Mouse (Mus musculus): Measurements from ENCODE around the gene Rcan2.

GRCm38 (mm10) chr17:43856081-43856480, 54.9 kb downstream of the Rcan2 start:
- TF ChIP-seq CTCF (IDR thresholded peaks at IDR 0.05; ENCODE audit: borderline replicate concordance, extremely low read depth, insufficient read depth, insufficient read length): no peak
- no peak for TF ChIP-seq POLR2A (IDR thresholded peaks at IDR 0.05; ENCODE audit: borderline replicate concordance, extremely low read depth, insufficient read depth, insufficient read length, poor library complexity, severe bottlenecking)
